Mouse (Mus musculus) limb, embryonic 14.5 days (tissue): ENCODE measurements around the gene Slc9a7. TPM values are rescaled to one million over a fixed set of nuclear protein-coding genes. Genes with fewer than 3 reads are reported as not detected.
A peak's percentile ranks its signal among the peaks of the same experiment; 100 is the strongest.

Experiments used
- ATAC-seq: fragments of 200-750 bp; cut with Nextera tagmentation; 2 replicates; pipeline ENCODE4 v1.8.0; 2017; ENCODE audit warnings: low read depth, moderate number of reproducible peaks, moderate TSS enrichment; ENCODE audit not compliant: low FRiP score
- DNase-seq: peaks from one replicate; pipeline ENCODE4 v3.0.0-alpha.2; 2015; ENCODE audit warnings: low spot score
- H3K27ac ChIP-seq: fragments of 300-500 bp; sonication (generic); replicated peaks from 2 replicates; pipeline ENCODE4 v1.5.1; 2014; ENCODE audit warnings: low read depth, mild to moderate bottlenecking, low read length, moderate library complexity, mixed read lengths
- H3K27me3 ChIP-seq: fragments of 300-500 bp; sonication (generic); 2 replicates; pipeline ENCODE4 v1.6.1; 2014; ENCODE audit warnings: low read length, mixed read lengths; ENCODE audit not compliant: control insufficient read depth, insufficient read depth
- H3K36me3 ChIP-seq: fragments of 300-500 bp; sonication (generic); 2 replicates; pipeline ENCODE4 v1.6.1; 2014; ENCODE audit warnings: mild to moderate bottlenecking, low read length, moderate library complexity, mixed read lengths; ENCODE audit not compliant: control insufficient read depth, insufficient read depth
- H3K4me1 ChIP-seq: fragments of 300-500 bp; sonication (generic); 2 replicates; pipeline ENCODE4 v1.6.1; 2014; ENCODE audit warnings: antibody characterized with exemption, low read length, mixed read lengths; ENCODE audit not compliant: control insufficient read depth, insufficient read depth
- H3K4me2 ChIP-seq: fragments of 300-500 bp; sonication (generic); replicated peaks from 2 replicates; pipeline ENCODE4 v1.6.1; 2014; ENCODE audit warnings: low read depth, mild to moderate bottlenecking, low read length, moderate library complexity; ENCODE audit not compliant: severe bottlenecking
- H3K4me3 ChIP-seq: fragments of 300-500 bp; sonication (generic); replicated peaks from 2 replicates; pipeline ENCODE4 v1.5.1; 2014; ENCODE audit warnings: low read length
- H3K9ac ChIP-seq: fragments of 300-500 bp; sonication (generic); 2 replicates; pipeline ENCODE4 v1.6.1; 2014; ENCODE audit warnings: mild to moderate bottlenecking, low read depth, low read length, moderate library complexity; ENCODE audit not compliant: severe bottlenecking
- H3K9me3 ChIP-seq: fragments of 300-500 bp; sonication (generic); 2 replicates; pipeline ENCODE4 v1.6.1; 2016; ENCODE audit warnings: low read length; ENCODE audit not compliant: control insufficient read depth
- POLR2A ChIP-seq: fragments of 200-500 bp; IDR thresholded peaks from 2 replicates; pipeline ENCODE4 v1.8.0; 2012; ENCODE audit warnings: inconsistent platforms, mild to moderate bottlenecking, moderate library complexity, borderline replicate concordance; ENCODE audit not compliant: insufficient read depth, insufficient read length; ENCODE audit errors: extremely low read depth
- WGBS: fragments of 180-500 bp; shearing (Covaris S2); extraction: QIAGEN DNeasy Blood & Tissue Kit; methylation state at CpG from one replicate; pipeline ENCODE4 v1.1.7; 2014; 5-methylcytosine and 5-hydroxymethylcytosine counted together
- polyA plus RNA-seq, 2 experiments: library from polyadenylated mRNA; depleted of rRNA in 1 of 2; stranded (reverse) in 1 of 2; unstranded in 1 of 2; fragments of >200 nt; fragmentation: Nextera tagmentation in 1 of 2; extraction: Ambion mirVana in 1 of 2; gene quantifications; 2 replicates each; pipeline versions ENCODE4 v1.2.1 to v1.2.3; 2012 to 2014

The Slc9a7 gene
- polyA plus RNA-seq, 2 experiments = 1.8 TPM

- no peak for TF ChIP-seq POLR2A
- no peak overlapping the region for H3K27ac ChIP-seq
- H3K9me3 ChIP-seq = no peaks in the 10 kb centered on the region
- no peaks in the 10 kb centered on the region for H3K27me3 ChIP-seq
- H3K4me3 ChIP-seq = no peak overlapping the region
- no peaks in the 10 kb centered on the region for H3K36me3 ChIP-seq
- DNase-seq (no peak), ATAC-seq (no peak)
- no peak overlapping the region for H3K9ac ChIP-seq
- H3K4me1 ChIP-seq = no peaks in the 10 kb centered on the region
- H3K4me2 ChIP-seq = no peak overlapping the region
Measured at GRCm38 (mm10) chrX:20303280-20303679, 11.7 kb upstream of the Slc9a7 start.

GRCm38 (mm10) chrX:20292040-20292417 is 422 bp upstream of the Slc9a7 start:
- no peak for TF ChIP-seq POLR2A
- no peaks in the 10 kb centered on the region for H3K27me3 ChIP-seq
- WGBS = 30% methylated on average over 11 of the region's 11 CpGs

DNA sequence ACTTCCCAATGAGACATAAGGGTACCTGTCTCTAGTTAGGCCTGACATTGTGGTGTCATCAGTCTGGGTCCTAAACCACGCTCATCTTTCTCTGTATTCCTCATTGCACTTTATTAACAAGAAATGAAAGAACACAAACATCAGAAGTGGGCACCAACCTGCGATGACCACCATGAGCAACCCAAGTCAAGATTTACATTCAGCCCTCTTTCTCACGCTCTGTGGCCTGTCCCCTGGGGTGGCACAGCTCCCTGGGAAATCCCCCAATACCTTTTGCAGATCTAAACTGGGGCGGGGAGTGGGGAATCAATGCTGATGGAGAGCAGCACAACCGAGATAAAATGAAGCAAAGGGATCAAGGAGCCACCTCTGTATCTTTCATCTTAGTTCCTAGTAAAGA is 892 bp downstream of the Slc9a7 start:
- peak overlapping the region; percentile 51 for H3K4me3 ChIP-seq
- H3K9me3 ChIP-seq = no peaks in the 10 kb centered on the region
- ATAC-seq = no peak
- H3K27ac ChIP-seq = no peak overlapping the region
- H3K4me2 ChIP-seq = peak overlapping the region; percentile 59
- 27% methylated on average over 5 of the region's 5 CpGs for WGBS
- no peaks in the 10 kb centered on the region for H3K36me3 ChIP-seq
- DNase-seq = no peak
- TF ChIP-seq POLR2A = no peak
- H3K9ac ChIP-seq = 0 out of 2 replicates have a peak overlapping the region, but pooled peaks have one; percentile 40
- H3K27me3 ChIP-seq = no peaks in the 10 kb centered on the region
- H3K4me1 ChIP-seq = no peaks in the 10 kb centered on the region

More at GRCm38 (mm10) chrX:20292040-20292417, 422 bp upstream of the Slc9a7 start:
- Histone ChIP-seq H3K9ac (no peak overlapping the region), H3K27ac (no peak overlapping the region), H3K4me2 (peak overlapping the region; percentile 59), H3K4me1 (no peaks in the 10 kb centered on the region), H3K36me3 (no peaks in the 10 kb centered on the region), H3K9me3 (no peaks in the 10 kb centered on the region), H3K4me3 (peak overlapping the region; percentile 51)
- ATAC-seq = no peak
- no peak for DNase-seq

GRCm38 (mm10) chrX:20288674-20289073 is 2.9 kb downstream of the Slc9a7 start:
- ATAC-seq = no peak
- H3K27me3 ChIP-seq = no peaks in the 10 kb centered on the region
- no peak overlapping the region for H3K4me3 ChIP-seq
- H3K27ac ChIP-seq = no peak overlapping the region
- no peak overlapping the region for H3K9ac ChIP-seq
- no peak overlapping the region for H3K4me2 ChIP-seq
- 86% methylated on average over 3 of the region's 3 CpGs for WGBS
- H3K36me3 ChIP-seq = no peaks in the 10 kb centered on the region
- DNase-seq = no peak
- no peak for TF ChIP-seq POLR2A
- H3K4me1 ChIP-seq = no peaks in the 10 kb centered on the region
- H3K9me3 ChIP-seq = no peaks in the 10 kb centered on the region

- Histone ChIP-seq H3K27me3 (no peaks in the 10 kb centered on the region), H3K27ac (no peak overlapping the region), H3K4me3 (no peak overlapping the region), H3K9ac (no peak overlapping the region), H3K9me3 (no peaks in the 10 kb centered on the region), H3K4me1 (no peaks in the 10 kb centered on the region), H3K36me3 (no peaks in the 10 kb centered on the region), H3K4me2 (no peak overlapping the region)
- TF ChIP-seq POLR2A = no peak
- ATAC-seq = no peak
- 73% methylated on average over 2 of the region's 2 CpGs for WGBS
- DNase-seq = no peak
Measured at GRCm38 (mm10) chrX:20286254-20286653, 5.4 kb downstream of the Slc9a7 start.

DNA sequence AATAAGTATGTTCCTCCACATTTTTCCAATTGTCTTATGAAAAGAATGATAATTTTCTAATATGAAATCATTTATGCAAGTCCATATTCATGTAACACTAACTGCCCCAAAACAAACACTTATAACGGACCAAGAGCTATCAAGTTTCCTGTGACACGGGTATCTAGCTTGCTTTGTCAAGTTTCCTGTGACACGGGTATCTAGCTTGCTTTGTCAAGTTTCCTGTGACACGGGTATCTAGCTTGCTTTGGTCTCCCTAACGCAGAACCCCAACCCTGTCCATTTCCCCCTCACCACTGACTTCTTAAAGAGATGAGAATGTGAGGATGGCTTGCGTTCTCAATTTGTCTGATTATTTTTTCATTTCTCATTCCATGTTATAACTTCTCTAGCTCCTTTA is 12.2 kb downstream of the Slc9a7 start:
- Histone ChIP-seq H3K36me3 (no peaks in the 10 kb centered on the region), H3K4me3 (no peak overlapping the region), H3K27ac (no peak overlapping the region), H3K9ac (no peak overlapping the region), H3K4me1 (no peaks in the 10 kb centered on the region), H3K9me3 (no peaks in the 10 kb centered on the region), H3K27me3 (no peaks in the 10 kb centered on the region), H3K4me2 (no peak overlapping the region)
- no peak for TF ChIP-seq POLR2A
- no peak for ATAC-seq
- WGBS = 82% methylated on average over 6 of the region's 6 CpGs
- no peak for DNase-seq
